Mouse (Mus musculus) heart, embryonic 16.5 days (tissue): ENCODE data around the gene Sh3glb1. TPM values are rescaled to one million over a fixed set of nuclear protein-coding genes. Genes with fewer than 3 reads are reported as not detected.
A peak's percentile ranks its signal among the peaks of the same experiment; 100 is the strongest.

Experiments
- ATAC-seq: fragments of 200-750 bp; cut with Nextera tagmentation; replicated peaks from 2 replicates; pipeline ENCODE4 v1.8.0; 2017; ENCODE audit warnings: moderate number of reproducible peaks; ENCODE audit not compliant: insufficient read depth, low FRiP score; ENCODE audit errors: extremely low read depth
- H3K27ac ChIP-seq: fragments of 300-500 bp; sonication (generic); 2 replicates; pipeline ENCODE4 v1.5.1; 2014; ENCODE audit warnings: mild to moderate bottlenecking, low read length, control low read depth, moderate library complexity
- H3K27me3 ChIP-seq: fragments of 300-500 bp; sonication (generic); 2 replicates; pipeline ENCODE4 v1.6.1; 2014; ENCODE audit warnings: low read length, mixed read lengths; ENCODE audit not compliant: control insufficient read depth, insufficient read depth
- H3K36me3 ChIP-seq: fragments of 300-500 bp; sonication (generic); 2 replicates; pipeline ENCODE4 v1.6.1; 2014; ENCODE audit not compliant: control insufficient read depth, insufficient read depth
- H3K4me1 ChIP-seq: fragments of 300-500 bp; sonication (generic); 2 replicates; pipeline ENCODE4 v1.6.1; 2014; ENCODE audit warnings: low read length, mixed read lengths; ENCODE audit not compliant: control insufficient read depth, insufficient read depth
- H3K4me2 ChIP-seq: fragments of 300-500 bp; sonication (generic); 2 replicates; pipeline ENCODE4 v1.6.1; 2014; ENCODE audit warnings: low read depth, mild to moderate bottlenecking, control low read depth, low read length
- H3K4me3 ChIP-seq: fragments of 300-500 bp; sonication (generic); 2 replicates; pipeline ENCODE4 v1.5.1; 2014; ENCODE audit warnings: mild to moderate bottlenecking, control low read depth, low read length
- H3K9ac ChIP-seq: fragments of 300-500 bp; sonication (generic); 2 replicates; pipeline ENCODE4 v1.6.1; 2014; ENCODE audit warnings: low read length, control low read depth
- H3K9me3 ChIP-seq: fragments of 300-500 bp; sonication (generic); replicated peaks from 2 replicates; pipeline ENCODE4 v1.6.1; 2016; ENCODE audit warnings: low read length; ENCODE audit not compliant: control insufficient read depth
- WGBS: fragments of 180-500 bp; shearing (Covaris S2); extraction: QIAGEN DNeasy Blood & Tissue Kit; methylation state at CpG from one replicate; pipeline ENCODE4 v1.1.7; 2014; 5-methylcytosine and 5-hydroxymethylcytosine counted together
- polyA plus RNA-seq: library from polyadenylated mRNA; unstranded; fragments of >200 nt; fragmentation: Nextera tagmentation; extraction: Ambion mirVana; gene quantifications from 2 replicates; pipeline ENCODE4 v1.2.1, GENCODE M21; 2015

The Sh3glb1 gene
- polyA plus RNA-seq, 1 experiment from 2014 or later, result 148 TPM

DNA sequence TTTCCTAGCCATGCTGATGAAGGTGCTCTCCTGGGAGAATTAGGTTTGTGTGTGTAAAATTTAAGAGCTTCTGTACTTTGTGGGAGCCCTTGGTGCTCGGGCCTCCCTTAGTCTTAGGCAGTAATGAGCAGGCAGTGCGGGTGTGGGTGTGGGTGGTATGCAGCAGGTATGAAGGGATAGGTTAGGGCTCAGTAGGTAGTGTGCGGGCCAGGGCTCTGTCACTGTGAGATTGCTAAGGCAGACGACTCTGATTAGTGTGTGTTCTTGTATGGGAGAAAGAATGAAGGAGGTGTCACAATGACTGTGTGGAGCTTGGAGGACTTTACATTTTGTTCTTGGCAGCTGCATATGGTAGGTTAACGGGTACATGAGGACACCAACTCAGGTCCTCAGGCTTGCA is 34.0 kb downstream of the Sh3glb1 start:
- peaks cover 21% of the 10 kb centered on the region for H3K36me3 ChIP-seq
- 0 out of 2 replicates have a peak, but pooled peaks cover 2% of the 10 kb centered on the region for H3K4me1 ChIP-seq
- H3K9me3 ChIP-seq, result no peaks in the 10 kb centered on the region
- no peaks in the 10 kb centered on the region for H3K27me3 ChIP-seq
- no peak overlapping the region for H3K27ac ChIP-seq
- ATAC-seq, result no peak
- no peak overlapping the region for H3K4me2 ChIP-seq
- WGBS, result 78% methylated on average over 5 of the region's 5 CpGs
- no peak overlapping the region for H3K4me3 ChIP-seq
- H3K9ac ChIP-seq, result no peak overlapping the region

DNA sequence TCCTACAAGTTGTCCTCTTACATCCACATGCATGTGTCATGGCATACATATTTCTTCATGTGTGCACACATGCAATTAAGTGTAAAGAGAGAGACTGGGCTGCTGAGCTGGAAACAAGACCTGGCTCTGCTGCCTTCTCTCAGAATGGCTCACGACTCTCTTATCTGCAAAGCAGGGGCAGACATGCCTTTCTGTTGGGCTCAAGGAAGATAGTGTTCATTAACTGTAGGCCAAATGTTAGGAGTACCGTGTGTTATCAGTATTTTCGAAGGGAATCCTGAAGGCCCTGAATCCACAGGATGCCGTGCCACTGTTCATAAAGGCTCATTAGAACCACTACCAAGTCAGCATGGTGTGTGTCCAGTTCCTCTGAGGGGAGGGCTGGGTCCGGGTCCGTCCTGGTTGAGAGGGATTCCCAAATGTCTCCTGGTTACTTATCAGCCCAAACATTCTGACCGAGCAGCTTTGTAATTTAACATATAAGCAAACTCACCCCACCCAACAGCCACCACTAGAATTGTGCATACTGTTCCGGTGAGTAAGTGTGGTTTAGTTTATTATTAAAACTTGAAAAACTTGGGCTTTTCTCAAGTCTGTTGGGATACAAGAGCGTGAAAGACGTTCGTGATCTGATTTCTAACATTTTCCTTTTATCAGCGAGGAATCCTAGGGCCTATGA is 36.9 kb downstream of the Sh3glb1 start:
- Histone ChIP-seq H3K27ac (no peak overlapping the region), H3K27me3 (no peaks in the 10 kb centered on the region), H3K4me2 (no peak overlapping the region), H3K9ac (no peak overlapping the region), H3K36me3 (peaks cover 15% of the 10 kb centered on the region), H3K9me3 (no peaks in the 10 kb centered on the region), H3K4me1 (no peaks in the 10 kb centered on the region), H3K4me3 (no peak overlapping the region)
- WGBS, result 66% methylated on average over 12 of the region's 12 CpGs
- no peak for ATAC-seq

GRCm38 (mm10) chr3:144681542-144681941 is 38.6 kb downstream of the Sh3glb1 start:
- WGBS, result 62% methylated on average over 5 of the region's 5 CpGs
- no peak overlapping the region for H3K4me2 ChIP-seq
- H3K9me3 ChIP-seq, result no peaks in the 10 kb centered on the region
- H3K27ac ChIP-seq, result no peak overlapping the region
- no peak overlapping the region for H3K4me3 ChIP-seq
- no peak overlapping the region for H3K9ac ChIP-seq
- no peak for ATAC-seq
- no peaks in the 10 kb centered on the region for H3K27me3 ChIP-seq
- H3K4me1 ChIP-seq, result no peaks in the 10 kb centered on the region
- H3K36me3 ChIP-seq, result peaks cover 9% of the 10 kb centered on the region

DNA sequence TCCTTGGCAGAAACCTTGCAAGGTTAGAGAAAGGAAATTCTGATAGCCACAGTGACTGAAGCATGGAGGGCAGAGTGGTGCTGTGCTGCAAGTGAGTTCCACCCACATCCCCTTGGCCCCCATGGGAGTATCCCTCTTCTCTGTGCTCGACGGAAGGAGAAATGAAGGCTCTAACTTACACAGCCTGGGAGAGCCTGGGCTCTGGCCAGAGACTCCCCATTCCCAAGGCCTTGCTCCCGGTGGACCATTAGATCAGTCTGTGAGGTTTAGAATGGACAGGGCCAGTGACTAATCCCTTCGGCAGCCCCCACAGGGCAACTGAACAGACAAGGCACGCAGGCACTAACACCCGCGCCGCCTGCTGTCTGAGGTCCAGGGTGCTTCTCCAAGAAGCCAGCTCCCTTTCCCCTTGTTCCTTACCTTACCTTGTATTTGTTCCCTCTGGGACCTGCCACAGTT is 40.4 kb downstream of the Sh3glb1 start:
- ATAC-seq, result no peak
- no peaks in the 10 kb centered on the region for H3K4me1 ChIP-seq
- no peak overlapping the region for H3K4me2 ChIP-seq
- 82% methylated on average over 8 of the region's 8 CpGs for WGBS
- H3K27ac ChIP-seq, result no peak overlapping the region
- no peak overlapping the region for H3K4me3 ChIP-seq
- peaks cover 4% of the 10 kb centered on the region; the same call in 1 of the 2 replicates for H3K36me3 ChIP-seq
- no peak overlapping the region for H3K9ac ChIP-seq
- H3K27me3 ChIP-seq, result no peaks in the 10 kb centered on the region
- H3K9me3 ChIP-seq, result no peaks in the 10 kb centered on the region

GRCm38 (mm10) chr3:144679137-144679536 is 41.0 kb downstream of the Sh3glb1 start:
- Histone ChIP-seq H3K9ac (no peak overlapping the region), H3K4me1 (no peaks in the 10 kb centered on the region), H3K4me2 (no peak overlapping the region), H3K9me3 (no peaks in the 10 kb centered on the region), H3K27me3 (no peaks in the 10 kb centered on the region), H3K36me3 (no peaks in the 10 kb centered on the region), H3K27ac (no peak overlapping the region), H3K4me3 (no peak overlapping the region)
- WGBS, result 57% methylated on average over 4 of the region's 4 CpGs
- ATAC-seq, result no peak

DNA sequence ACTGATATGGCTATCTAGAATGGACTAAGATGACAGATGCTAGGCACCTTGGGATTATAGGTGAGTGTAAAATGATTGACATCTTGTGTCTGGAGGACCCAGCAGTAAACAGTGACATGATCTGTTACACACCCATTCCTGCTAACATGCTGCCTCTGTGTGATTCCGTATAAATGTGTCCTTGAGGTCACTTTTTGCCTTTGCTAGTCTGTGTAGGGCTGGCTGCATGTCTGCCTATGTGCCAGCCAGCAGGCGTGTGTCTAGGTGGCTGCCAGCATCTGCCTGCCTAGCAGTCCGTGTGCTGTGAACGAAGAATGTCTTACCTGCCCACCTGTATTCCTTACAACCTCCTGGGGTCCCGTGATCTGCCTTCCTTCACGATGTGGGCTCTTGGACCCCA is 42.4 kb downstream of the Sh3glb1 start:
- Histone ChIP-seq H3K4me1 (no peaks in the 10 kb centered on the region), H3K36me3 (no peaks in the 10 kb centered on the region), H3K27ac (no peak overlapping the region), H3K9ac (no peak overlapping the region), H3K4me3 (no peak overlapping the region), H3K27me3 (no peaks in the 10 kb centered on the region), H3K4me2 (no peak overlapping the region), H3K9me3 (no peaks in the 10 kb centered on the region)
- no peak for ATAC-seq
- 83% methylated on average over 6 of the region's 6 CpGs for WGBS

DNA sequence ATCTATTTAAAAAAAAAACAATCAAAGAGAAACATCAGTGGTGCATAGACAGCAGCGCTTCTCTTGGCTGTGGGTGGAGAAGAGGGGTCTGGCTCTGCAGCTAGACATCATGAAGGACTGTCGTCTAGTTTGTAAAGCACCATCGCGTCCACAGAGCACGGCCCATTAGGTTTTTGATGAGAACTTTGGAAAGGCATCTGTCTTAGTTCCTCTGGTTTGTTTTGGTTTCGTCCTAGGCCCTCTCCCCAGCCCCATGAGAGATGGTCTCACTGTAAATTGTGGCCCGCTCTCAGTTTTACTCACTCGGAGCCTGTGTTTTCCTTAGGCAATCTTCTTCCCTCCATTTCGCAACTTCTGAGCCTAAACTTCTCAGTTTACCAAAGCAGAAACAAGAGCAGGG is 43.9 kb downstream of the Sh3glb1 start:
- Histone ChIP-seq H3K9me3 (no peaks in the 10 kb centered on the region), H3K36me3 (no peaks in the 10 kb centered on the region), H3K4me1 (no peaks in the 10 kb centered on the region), H3K4me3 (no peak overlapping the region), H3K27me3 (no peaks in the 10 kb centered on the region), H3K4me2 (no peak overlapping the region), H3K9ac (no peak overlapping the region), H3K27ac (no peak overlapping the region)
- no peak for ATAC-seq
- WGBS, result 83% methylated on average over 9 of the region's 9 CpGs

DNA sequence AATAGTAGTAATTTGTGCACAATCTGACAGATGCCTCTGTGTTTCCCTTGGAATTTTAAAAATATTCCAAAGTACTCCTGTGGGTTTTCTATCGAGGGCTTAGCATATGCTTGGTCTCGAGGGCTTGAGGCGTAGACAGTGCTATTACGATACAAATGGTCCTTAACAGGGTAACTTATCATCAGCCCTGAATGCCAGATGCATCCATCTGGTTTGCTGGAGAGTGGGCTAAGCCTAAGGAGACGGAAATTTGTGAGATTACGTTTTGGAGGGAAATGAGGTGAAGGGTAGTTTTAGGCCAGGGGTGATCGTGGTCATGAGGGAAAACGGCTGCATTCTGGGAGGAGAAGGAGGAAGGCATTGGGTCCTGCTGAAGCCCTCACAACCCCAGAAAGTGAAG is 48.1 kb downstream of the Sh3glb1 start:
- WGBS, result 53% methylated on average over 8 of the region's 8 CpGs
- ATAC-seq, result peak; percentile 34; the same call in 1 of the 2 replicates
- H3K27ac ChIP-seq, result no peak overlapping the region
- no peak overlapping the region for H3K9ac ChIP-seq
- no peak overlapping the region for H3K4me2 ChIP-seq
- H3K27me3 ChIP-seq, result no peaks in the 10 kb centered on the region
- H3K4me3 ChIP-seq, result no peak overlapping the region
- 0 out of 2 replicates have a peak, but pooled peaks cover 4% of the 10 kb centered on the region for H3K4me1 ChIP-seq
- H3K9me3 ChIP-seq, result no peaks in the 10 kb centered on the region
- no peaks in the 10 kb centered on the region for H3K36me3 ChIP-seq

GRCm38 (mm10) chr3:144669944-144670874 is 49.9 kb downstream of the Sh3glb1 start:
- no peak overlapping the region for H3K4me2 ChIP-seq

More at GRCm38 (mm10) chr3:144669944-144670874, 49.9 kb downstream of the Sh3glb1 start:
- Histone ChIP-seq H3K4me3 (no peak overlapping the region), H3K9ac (no peak overlapping the region), H3K4me1 (0 out of 2 replicates have a peak, but pooled peaks cover 4% of the 10 kb centered on the region), H3K36me3 (no peaks in the 10 kb centered on the region), H3K27ac (no peak overlapping the region), H3K27me3 (no peaks in the 10 kb centered on the region), H3K9me3 (no peaks in the 10 kb centered on the region)
- ATAC-seq, result peak; percentile 10; the same call in 1 of the 2 replicates
- 44% methylated on average over 14 of the region's 14 CpGs for WGBS
